Mouse (Mus musculus): ENCODE measurements at regions not wholly inside any gene's neighbourhood (a gene's known extent, or its start where the extent isn't known, plus 50 kb on each side); places are given as distances from the start of the nearest gene placed in this dataset.

DNA sequence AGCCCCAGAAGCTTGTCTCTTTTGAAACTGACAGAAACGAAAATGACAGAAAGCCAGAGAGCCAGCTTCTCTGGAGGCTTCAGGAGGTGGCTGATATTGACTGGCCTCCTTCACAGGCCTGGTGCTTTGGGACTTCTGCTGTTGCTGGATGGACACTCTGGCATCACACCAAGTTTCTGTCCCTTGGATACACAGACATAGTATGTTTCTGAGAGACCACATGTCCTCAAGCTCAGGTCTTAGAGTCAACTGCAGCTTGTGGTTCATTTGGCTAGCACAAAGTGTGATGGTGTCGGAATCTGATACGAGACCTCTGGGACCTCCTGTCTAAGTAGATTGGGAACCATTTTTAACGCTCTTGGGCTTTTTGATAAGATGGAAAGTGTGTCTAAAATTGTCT lies 502.0 kb downstream of the Sqor start:
- H3K27ac ChIP-seq (ENCODE audit: low read length) = no peak overlapping the region
- no peak; the same call in 1 of the 2 replicates for ATAC-seq (replicated peaks; ENCODE audit: extremely low read depth, insufficient read depth, low FRiP score)
- 0 out of 2 replicates have a peak, but pooled peaks cover 3% of the 10 kb centered on the region for H3K4me1 ChIP-seq (ENCODE audit: control insufficient read depth, insufficient read depth, low read length)
- H3K4me3 ChIP-seq (ENCODE audit: low read length) = no peak overlapping the region
- no peaks in the 10 kb centered on the region for H3K27me3 ChIP-seq (ENCODE audit: control insufficient read depth, insufficient read depth, low read length)
- H3K9me3 ChIP-seq (replicated peaks; ENCODE audit: control insufficient read depth, low read length) = no peaks in the 10 kb centered on the region
- H3K4me2 ChIP-seq (ENCODE audit: low read depth, low read length) = no peak overlapping the region
- no peaks in the 10 kb centered on the region for H3K36me3 ChIP-seq (ENCODE audit: control insufficient read depth, insufficient read depth)
- 54% methylated on average over 4 of the region's 4 CpGs for WGBS
- no peak overlapping the region for H3K9ac ChIP-seq (ENCODE audit: low read length)

DNA sequence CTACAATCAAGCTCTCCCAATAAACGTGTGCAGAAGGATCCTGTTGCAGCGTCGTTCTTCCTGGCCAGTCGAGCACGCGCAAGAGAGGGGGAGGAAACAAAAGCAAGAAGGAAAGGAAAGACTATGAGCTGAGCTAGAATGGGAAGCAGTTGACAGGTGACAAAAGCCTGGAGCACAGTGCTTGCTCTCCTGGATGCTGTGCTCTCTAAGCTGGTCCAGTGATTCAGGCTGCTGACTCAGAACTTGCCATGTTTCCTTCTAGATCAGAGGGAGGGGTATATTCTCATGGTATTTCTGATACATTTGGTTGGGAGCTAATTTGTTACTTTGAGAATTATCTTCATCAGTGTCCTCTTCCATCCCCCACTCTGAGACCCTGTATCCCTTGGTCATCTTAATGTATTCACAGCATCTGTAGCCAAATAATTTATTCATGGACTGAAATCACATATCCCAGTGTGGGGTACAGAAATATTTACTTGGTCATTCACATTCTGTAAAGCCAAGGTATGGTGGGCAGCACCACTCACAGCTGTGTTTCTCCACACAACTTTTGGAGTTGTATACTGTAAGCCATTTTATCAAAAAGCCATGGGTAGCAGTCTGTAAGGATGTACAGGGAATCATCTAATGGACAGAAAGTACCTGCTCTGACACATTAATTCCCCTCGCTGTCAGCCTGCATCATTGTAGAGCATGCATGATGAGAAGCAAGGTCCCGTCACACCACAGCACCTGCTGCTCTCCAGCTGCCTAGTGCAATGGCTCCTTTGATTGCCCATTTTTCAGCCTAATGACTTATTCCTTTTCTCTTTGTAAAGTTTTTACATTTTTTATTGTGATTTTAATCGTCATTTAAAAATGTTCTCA lies 510.1 kb downstream of the Sqor start:
- no peak overlapping the region for H3K27ac ChIP-seq (ENCODE audit: low read length)
- H3K9ac ChIP-seq (ENCODE audit: low read length) = no peak overlapping the region
- 0 out of 2 replicates have a peak, but pooled peaks cover 8% of the 10 kb centered on the region for H3K4me1 ChIP-seq (ENCODE audit: control insufficient read depth, insufficient read depth, low read length)
- H3K27me3 ChIP-seq (ENCODE audit: control insufficient read depth, insufficient read depth, low read length) = no peaks in the 10 kb centered on the region
- no peaks in the 10 kb centered on the region for H3K9me3 ChIP-seq (replicated peaks; ENCODE audit: control insufficient read depth, low read length)
- no peak overlapping the region for H3K4me3 ChIP-seq (ENCODE audit: low read length)
- ATAC-seq (replicated peaks; ENCODE audit: extremely low read depth, insufficient read depth, low FRiP score) = no peak
- no peaks in the 10 kb centered on the region for H3K36me3 ChIP-seq (ENCODE audit: control insufficient read depth, insufficient read depth)
- no peak overlapping the region for H3K4me2 ChIP-seq (ENCODE audit: low read depth, low read length)
- WGBS = 73% methylated on average over 9 of the region's 9 CpGs

DNA sequence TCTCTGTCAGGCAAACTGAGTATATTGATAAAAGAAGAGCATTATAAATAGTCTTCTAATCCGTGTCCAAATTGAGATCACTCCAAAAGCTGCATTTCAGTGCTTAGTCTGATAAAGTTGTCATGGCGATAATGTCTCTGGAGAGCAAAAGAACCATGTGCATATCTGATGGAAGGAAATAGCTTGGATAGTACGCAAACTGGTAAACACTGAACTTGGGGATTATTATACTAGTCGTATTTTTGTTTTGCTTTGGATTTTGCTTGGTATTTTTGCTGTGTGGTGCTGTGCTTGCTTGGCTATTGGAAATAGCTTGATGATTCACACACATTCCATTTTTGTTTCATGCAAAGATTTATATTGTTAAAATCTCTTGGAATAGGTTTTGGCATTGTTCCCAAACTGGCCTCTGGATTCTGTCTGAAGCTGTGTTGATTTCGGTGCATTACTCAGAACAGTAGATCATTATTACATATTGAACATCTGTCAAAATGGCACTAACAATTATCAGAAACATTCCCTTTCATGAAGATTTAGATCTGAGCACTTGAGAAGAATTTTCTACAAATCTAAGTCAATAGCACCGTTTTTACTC lies 510.8 kb downstream of the Sqor start:
- Histone ChIP-seq H3K4me2 (ENCODE audit: low read depth, low read length) (no peak overlapping the region), H3K27me3 (ENCODE audit: control insufficient read depth, insufficient read depth, low read length) (no peaks in the 10 kb centered on the region), H3K36me3 (ENCODE audit: control insufficient read depth, insufficient read depth) (no peaks in the 10 kb centered on the region), H3K27ac (ENCODE audit: low read length) (no peak overlapping the region), H3K4me3 (ENCODE audit: low read length) (no peak overlapping the region), H3K9ac (ENCODE audit: low read length) (no peak overlapping the region), H3K9me3 (replicated peaks; ENCODE audit: control insufficient read depth, low read length) (no peaks in the 10 kb centered on the region), H3K4me1 (ENCODE audit: control insufficient read depth, insufficient read depth, low read length) (0 out of 2 replicates have a peak, but pooled peaks cover 8% of the 10 kb centered on the region)
- ATAC-seq (replicated peaks; ENCODE audit: extremely low read depth, insufficient read depth, low FRiP score) = no peak
- WGBS = 39% methylated on average over 6 of the region's 6 CpGs

DNA sequence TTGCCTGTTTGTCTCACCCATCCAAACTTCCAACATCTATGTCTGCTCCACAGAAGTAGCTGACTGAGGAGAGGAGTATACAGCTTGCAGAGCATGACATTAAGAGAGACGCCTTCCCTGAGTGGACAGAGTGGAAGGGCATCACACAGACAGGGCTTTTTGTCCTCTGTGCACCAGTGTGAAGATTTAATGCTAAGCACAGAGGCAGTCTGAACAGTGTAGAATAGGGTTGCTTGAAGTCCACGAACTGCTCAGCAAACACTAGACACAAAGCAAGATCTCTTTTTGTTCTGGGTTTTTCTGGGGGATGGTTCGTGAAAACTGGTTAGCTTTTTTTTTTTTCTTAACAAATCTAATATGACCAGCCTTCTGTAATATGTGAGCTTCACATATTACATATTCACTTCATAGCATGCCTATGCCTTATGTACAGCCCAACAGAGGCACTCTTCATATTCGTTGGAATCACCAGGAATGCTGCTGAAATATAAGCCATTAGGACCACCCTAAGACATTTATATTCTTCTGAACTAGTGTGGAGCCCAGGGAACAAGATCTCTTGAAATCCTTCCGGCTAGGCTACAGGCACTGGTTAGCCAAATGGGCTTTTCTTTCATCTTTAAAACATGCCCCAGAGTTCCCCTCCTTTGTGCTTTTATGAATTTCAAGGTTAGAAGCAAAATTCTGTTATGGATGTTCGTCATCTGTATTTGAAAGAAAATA lies 546.7 kb downstream of the Sqor start:
- WGBS = 65% methylated on average over 6 of the region's 6 CpGs
- Histone ChIP-seq H3K4me2 (ENCODE audit: low read depth, low read length) (no peak overlapping the region), H3K27ac (ENCODE audit: low read length) (no peak overlapping the region), H3K9ac (ENCODE audit: low read length) (no peak overlapping the region), H3K9me3 (replicated peaks; ENCODE audit: control insufficient read depth, low read length) (no peaks in the 10 kb centered on the region), H3K4me1 (ENCODE audit: control insufficient read depth, insufficient read depth, low read length) (no peaks in the 10 kb centered on the region), H3K36me3 (ENCODE audit: control insufficient read depth, insufficient read depth) (no peaks in the 10 kb centered on the region), H3K4me3 (ENCODE audit: low read length) (no peak overlapping the region), H3K27me3 (ENCODE audit: control insufficient read depth, insufficient read depth, low read length) (no peaks in the 10 kb centered on the region)
- no peak for ATAC-seq (replicated peaks; ENCODE audit: extremely low read depth, insufficient read depth, low FRiP score)

DNA sequence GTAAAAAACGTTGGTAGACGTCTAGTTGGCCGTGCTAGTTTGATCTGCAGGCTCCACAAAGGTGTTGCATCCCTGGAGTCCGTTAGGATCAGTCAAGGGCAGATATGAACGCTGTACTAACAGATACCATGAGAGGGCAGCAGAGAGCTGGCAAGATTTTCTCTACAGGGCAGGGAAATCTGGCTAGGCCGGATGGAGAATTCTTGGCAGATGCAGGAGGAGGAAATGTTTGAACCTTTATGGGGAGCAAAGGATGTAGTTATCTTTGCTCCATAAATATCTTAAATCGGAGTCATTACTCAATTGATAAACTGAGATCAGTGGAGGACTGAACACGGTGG lies 547.2 kb downstream of the Sqor start:
- WGBS = 12% methylated on average over 8 of the region's 8 CpGs
- Histone ChIP-seq H3K27me3 (ENCODE audit: control insufficient read depth, insufficient read depth, low read length) (no peaks in the 10 kb centered on the region), H3K9ac (ENCODE audit: low read length) (no peak overlapping the region), H3K4me3 (ENCODE audit: low read length) (no peak overlapping the region), H3K36me3 (ENCODE audit: control insufficient read depth, insufficient read depth) (no peaks in the 10 kb centered on the region), H3K9me3 (replicated peaks; ENCODE audit: control insufficient read depth, low read length) (no peaks in the 10 kb centered on the region), H3K4me1 (ENCODE audit: control insufficient read depth, insufficient read depth, low read length) (no peaks in the 10 kb centered on the region), H3K4me2 (ENCODE audit: low read depth, low read length) (no peak overlapping the region), H3K27ac (ENCODE audit: low read length) (no peak overlapping the region)
- no peak; the same call in 1 of the 2 replicates for ATAC-seq (replicated peaks; ENCODE audit: extremely low read depth, insufficient read depth, low FRiP score)

DNA sequence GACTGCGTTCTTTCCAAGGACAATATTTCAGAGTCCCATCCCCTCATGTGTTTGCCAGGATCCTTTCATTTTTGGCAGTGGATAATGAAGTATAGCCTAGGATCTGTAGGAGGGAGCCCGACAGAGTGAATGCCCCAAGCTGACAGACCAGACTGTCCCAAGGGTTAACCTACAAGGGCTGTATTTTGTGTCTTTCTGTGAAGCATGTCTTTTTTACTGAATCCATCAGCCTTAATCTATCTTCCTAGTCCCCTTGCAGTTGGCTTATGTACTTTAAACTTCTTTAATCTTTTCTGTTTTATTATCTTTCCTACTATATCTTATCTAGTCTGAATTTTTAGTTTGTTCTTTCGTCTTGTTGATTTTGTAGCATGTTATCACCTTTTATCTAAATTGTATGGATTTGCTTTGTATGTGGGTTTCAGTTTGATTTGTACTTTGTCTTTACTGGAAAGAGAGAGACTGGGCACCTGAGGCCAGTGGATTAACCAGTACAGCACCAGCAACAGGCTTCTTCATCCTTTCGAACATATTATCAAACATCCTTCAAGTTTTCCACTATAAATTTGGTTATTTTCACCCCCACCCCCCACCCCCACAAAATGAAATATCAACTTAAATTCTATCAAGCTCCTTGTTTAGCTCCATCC lies 555.5 kb downstream of the Sqor start:
- H3K36me3 ChIP-seq (ENCODE audit: control insufficient read depth, insufficient read depth) = no peaks in the 10 kb centered on the region
- H3K27me3 ChIP-seq (ENCODE audit: control insufficient read depth, insufficient read depth, low read length) = no peaks in the 10 kb centered on the region
- no peaks in the 10 kb centered on the region for H3K9me3 ChIP-seq (replicated peaks; ENCODE audit: control insufficient read depth, low read length)
- no peak for ATAC-seq (replicated peaks; ENCODE audit: extremely low read depth, insufficient read depth, low FRiP score)
- H3K9ac ChIP-seq (ENCODE audit: low read length) = no peak overlapping the region
- no peak overlapping the region for H3K4me2 ChIP-seq (ENCODE audit: low read depth, low read length)
- WGBS = 76% methylated on average over 4 of the region's 4 CpGs
- H3K4me3 ChIP-seq (ENCODE audit: low read length) = no peak overlapping the region
- no peaks in the 10 kb centered on the region for H3K4me1 ChIP-seq (ENCODE audit: control insufficient read depth, insufficient read depth, low read length)
- H3K27ac ChIP-seq (ENCODE audit: low read length) = no peak overlapping the region

DNA sequence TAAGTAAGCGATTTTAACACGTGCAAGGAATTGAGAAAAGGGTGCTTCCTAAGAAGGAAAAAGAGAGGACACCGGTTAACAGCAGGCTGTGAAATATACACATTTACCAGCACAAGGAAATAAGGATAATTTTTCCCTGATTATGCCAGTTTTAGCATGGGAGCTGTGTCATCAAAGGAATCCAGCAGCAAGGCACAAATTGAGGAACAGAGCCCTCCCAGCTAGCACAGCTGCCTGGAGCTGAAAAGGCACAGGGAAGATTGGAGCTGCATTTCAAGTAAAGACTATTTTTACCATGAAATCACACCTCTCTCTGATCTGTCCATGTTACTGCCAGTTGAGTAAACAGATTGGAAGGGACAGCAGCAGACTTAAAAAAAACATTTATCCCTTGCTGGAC lies 558.7 kb downstream of the Sqor start:
- H3K4me3 ChIP-seq (ENCODE audit: low read length) = no peak overlapping the region
- no peak overlapping the region for H3K27ac ChIP-seq (ENCODE audit: low read length)
- 72% methylated on average over 3 of the region's 3 CpGs for WGBS
- H3K4me1 ChIP-seq (ENCODE audit: control insufficient read depth, insufficient read depth, low read length) = no peaks in the 10 kb centered on the region
- H3K9ac ChIP-seq (ENCODE audit: low read length) = no peak overlapping the region
- ATAC-seq (replicated peaks; ENCODE audit: extremely low read depth, insufficient read depth, low FRiP score) = no peak
- H3K4me2 ChIP-seq (ENCODE audit: low read depth, low read length) = no peak overlapping the region
- H3K9me3 ChIP-seq (replicated peaks; ENCODE audit: control insufficient read depth, low read length) = no peaks in the 10 kb centered on the region
- no peaks in the 10 kb centered on the region for H3K36me3 ChIP-seq (ENCODE audit: control insufficient read depth, insufficient read depth)
- no peaks in the 10 kb centered on the region for H3K27me3 ChIP-seq (ENCODE audit: control insufficient read depth, insufficient read depth, low read length)

DNA sequence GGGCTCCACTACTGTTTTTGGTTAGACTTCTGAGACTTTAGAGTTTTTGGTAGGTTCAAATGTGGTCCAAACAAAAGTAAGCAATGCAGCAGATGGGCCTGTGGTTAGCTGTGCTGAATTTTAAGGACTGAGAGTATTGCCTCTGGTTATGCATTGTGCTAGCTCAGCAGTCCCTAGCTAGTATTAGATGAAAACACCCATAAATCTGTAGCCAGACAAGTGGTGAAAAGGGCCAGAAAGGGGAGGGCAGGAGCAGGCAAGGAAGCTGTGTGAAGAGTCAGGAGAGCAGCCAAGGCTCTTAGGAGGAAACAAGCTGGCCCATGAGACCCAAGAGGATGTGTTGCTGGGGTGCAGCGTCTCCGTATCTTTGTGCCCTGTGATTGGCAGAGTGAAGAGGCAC lies 559.9 kb downstream of the Sqor start:
- no peak overlapping the region for H3K4me3 ChIP-seq (ENCODE audit: low read length)
- H3K36me3 ChIP-seq (ENCODE audit: control insufficient read depth, insufficient read depth) = no peaks in the 10 kb centered on the region
- no peak for ATAC-seq (replicated peaks; ENCODE audit: extremely low read depth, insufficient read depth, low FRiP score)
- 0 out of 2 replicates have a peak, but pooled peaks cover 2% of the 10 kb centered on the region for H3K9me3 ChIP-seq (replicated peaks; ENCODE audit: control insufficient read depth, low read length)
- H3K4me1 ChIP-seq (ENCODE audit: control insufficient read depth, insufficient read depth, low read length) = no peaks in the 10 kb centered on the region
- H3K9ac ChIP-seq (ENCODE audit: low read length) = no peak overlapping the region
- no peaks in the 10 kb centered on the region for H3K27me3 ChIP-seq (ENCODE audit: control insufficient read depth, insufficient read depth, low read length)
- H3K4me2 ChIP-seq (ENCODE audit: low read depth, low read length) = no peak overlapping the region
- no peak overlapping the region for H3K27ac ChIP-seq (ENCODE audit: low read length)
- WGBS = 17% methylated on average over 2 of the region's 2 CpGs

Measured in heart, embryonic 16.5 days (tissue).